Mouse (Mus musculus) cerebellum, adult 9-10 months (tissue): ENCODE results near the gene Cdkal1.

Experiments
- DNase-seq: peaks from one replicate; pipeline ENCODE4 v3.0.0; 2022

The Cdkal1 gene

DNA sequence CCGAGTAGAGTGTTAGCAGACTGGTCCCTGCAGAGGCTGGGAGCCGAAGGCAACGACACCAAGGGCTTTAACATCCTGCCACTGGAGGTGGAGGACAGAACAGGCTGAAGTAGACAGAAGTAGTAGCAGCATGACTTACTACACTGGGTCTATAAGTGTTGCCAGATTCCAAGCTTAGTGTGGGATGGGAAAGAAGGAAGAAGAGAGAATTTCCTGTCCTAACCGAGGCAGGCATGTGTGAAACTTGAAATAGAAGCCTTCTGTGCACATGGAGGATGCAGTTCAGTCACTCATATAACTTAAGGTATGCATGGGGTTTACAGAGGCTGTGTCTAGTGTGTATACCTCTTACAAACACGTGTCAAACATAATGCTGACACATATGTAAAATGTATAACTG lies 465.4 kb downstream of the Cdkal1 start:
- no peak for DNase-seq

DNA sequence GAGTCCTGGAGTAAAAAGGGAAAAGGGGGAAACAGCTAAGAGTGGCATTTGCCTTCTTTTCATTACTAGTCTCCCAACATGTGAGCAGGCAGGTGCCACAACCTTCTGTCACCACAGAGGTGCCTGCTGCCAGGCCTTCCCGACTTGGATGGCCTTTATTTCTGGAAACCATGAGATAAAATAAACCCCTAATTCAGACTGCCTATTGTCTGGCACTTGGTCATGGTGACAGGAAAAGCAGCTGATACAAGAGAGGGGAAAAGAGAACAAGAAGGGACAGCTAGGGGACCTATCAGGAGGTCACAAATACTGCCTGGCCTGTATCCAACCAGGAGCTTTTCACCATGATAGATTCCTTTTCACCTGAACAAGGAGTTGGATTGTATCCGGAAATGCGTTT lies 466.6 kb downstream of the Cdkal1 start:
- no peak for DNase-seq

DNA sequence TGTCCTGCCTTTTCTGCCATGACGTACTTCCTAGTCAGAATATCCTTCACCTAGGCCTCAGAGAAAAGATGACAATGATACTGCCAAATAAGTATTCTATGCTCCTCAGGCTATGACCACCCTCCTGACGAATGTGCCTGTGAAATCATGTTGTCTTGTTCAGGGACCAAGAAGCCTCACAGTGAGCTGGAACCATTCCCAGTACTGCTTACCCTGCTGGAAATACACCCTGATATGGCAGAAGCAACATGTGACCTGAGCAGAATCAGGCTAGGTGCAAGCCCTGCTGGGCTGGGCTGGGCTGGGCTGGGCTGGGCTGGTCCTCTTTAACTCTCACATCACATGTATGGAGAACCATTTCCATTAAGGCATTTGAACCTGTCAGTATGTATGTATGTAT lies 477.9 kb downstream of the Cdkal1 start:
- DNase-seq = no peak

DNA sequence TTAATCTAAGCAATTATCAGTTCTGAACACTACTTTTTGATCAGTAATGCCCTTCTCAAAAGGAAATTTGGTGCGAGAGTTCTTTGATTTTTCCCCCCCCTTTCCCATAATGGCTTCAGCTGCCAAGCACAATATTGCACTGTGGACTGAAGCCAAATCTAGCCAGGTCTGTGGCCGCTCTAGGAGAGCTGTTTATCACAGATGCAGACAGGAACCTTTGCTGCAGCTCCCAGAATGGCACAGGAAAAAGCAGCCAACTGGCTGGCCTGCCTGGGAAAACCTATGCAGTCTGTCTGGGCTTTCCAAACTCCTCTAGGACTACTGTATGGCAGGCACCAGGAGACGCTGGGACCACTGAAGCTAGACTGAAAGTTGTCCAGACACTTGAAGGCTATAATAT lies 483.6 kb downstream of the Cdkal1 start:
- peak; percentile 63 for DNase-seq

DNA sequence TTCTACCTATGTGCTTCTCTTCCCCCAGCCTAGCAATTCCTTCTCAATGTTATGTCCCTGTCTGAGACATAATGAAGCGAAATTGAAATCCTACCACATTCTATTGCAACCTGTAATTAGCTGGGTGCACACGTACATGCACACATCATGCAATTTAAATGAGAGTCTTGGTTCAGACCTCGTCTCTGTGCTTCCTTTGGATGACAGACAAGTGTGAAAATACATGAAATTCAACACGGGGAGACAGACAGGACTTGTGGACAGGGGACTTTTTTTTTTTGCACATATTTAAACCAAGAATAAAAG lies 484.1 kb downstream of the Cdkal1 start:
- DNase-seq = no peak

DNA sequence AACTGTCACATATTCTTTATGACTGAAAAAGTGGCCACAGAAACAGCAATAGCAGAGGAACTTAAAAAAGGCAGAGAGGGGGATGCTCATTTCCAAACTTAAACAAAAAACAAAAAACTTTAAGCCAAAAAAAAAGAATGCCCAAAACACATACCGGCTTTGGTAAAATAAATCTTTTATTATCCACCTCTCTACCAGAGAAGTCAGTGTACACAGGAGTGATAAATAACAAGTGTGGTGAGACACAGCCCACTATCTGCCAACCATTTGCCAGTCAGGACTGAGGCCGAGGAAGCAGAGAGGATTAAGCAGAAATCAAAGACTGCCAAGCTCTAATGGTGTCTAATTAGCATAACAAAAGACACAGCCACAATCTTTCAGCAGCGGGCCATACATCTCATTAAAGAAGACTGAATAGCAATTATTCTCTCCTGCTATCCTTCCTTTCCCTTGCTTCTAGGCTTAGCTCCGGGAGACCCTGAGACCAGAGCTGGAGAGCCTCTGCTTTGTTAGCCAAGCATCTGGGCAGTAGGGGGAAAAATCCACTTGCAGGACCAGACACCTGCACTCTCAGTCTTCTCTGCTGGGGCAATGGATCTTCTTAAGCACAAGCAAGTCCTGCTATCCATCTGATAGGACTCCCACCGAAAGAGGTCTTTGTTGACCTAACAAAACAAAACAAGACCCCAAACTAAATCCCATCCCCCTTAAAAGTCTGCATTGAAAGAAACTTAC lies 484.6 kb downstream of the Cdkal1 start:
- DNase-seq = no peak

DNA sequence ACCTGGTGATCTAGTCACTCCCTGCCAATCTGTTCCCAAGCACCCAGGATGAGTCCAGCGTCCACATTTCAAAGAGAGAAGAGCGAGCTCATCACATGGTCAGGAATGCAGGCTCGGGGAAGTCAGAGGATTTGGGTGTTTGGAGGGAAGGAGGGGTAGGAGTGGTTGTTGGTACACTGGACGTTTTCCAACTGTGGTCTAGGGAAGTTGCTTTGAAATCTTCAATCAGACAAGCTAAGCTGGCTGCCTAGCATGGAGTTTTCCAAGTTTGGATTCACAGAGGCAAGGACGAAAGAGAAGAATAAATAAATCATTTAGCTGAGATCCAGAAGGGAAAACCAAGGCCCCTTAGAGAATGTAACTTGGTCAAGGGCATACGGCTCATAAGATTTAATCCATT lies 486.7 kb downstream of the Cdkal1 start:
- DNase-seq = no peak

DNA sequence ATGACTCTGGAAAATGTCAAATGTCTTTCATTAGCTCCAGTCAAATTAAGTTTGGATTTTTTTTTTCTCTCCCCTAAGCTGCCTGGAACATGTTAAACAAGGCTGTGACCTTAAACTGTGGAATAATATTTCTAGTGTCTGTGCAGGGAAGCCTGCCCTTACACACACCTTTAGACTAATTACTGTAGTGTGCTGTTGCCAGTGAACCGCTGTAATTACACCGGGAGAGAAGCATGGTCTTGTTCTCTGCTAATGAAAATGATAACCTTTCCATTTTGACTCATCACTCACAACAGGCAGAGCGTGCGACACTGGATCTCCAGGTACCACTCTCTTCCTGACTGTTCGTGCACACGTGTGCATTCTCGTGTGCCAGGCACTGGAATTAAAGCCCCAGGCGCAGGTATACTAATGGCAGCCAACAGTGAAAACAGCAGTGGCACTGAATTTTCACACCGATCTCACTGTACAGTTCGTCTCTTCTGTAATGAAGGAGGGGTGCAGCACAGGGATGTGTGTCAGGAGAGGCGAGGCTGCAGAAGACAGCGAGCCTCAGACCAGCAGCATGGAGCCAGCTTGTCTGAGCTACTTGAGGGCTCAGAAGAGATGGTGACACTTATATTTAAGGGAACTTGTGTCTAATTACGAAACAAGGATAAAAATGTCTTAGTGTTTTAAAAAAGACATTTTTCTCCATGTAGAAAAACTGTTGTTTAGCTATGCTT lies 490.4 kb downstream of the Cdkal1 start:
- DNase-seq = no peak

DNA sequence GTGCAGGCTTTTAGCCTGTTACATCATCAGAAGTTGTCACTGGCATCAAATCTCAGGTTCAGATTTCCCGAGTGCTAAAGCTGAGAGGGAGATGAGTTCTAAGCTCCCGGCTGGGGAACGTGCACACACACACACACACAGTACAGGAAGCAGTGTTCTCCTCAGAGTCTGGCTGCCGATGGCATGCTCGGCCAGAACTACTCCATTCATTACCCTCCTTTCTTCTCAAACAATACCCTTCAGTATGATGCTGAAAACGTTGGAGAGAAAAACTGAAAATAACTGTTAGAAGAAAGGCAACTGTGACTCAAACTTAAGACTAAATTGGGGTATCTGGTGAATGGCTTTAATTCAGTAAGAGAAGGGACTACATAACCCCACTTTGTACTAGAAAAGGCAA lies 491.5 kb downstream of the Cdkal1 start:
- DNase-seq = no peak

DNA sequence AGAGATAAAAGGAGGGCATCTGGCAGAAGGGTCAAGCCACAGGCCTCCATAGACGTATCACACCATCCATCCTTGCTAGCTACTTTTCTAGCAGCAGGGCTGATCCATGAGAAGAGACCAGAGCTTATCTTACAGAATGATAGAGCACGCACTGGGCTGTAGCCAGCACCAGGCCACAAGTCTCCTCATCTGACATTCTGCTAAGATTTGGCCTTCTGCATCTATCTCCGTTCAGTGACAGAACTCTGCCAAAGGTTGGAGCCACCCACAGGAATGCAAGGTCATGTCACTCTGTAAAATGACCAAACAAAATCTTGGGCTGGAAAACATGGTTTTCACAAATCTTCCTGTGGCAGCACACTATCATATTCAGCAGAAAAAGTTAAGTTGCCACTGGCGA lies 493.6 kb downstream of the Cdkal1 start:
- DNase-seq = no peak

DNA sequence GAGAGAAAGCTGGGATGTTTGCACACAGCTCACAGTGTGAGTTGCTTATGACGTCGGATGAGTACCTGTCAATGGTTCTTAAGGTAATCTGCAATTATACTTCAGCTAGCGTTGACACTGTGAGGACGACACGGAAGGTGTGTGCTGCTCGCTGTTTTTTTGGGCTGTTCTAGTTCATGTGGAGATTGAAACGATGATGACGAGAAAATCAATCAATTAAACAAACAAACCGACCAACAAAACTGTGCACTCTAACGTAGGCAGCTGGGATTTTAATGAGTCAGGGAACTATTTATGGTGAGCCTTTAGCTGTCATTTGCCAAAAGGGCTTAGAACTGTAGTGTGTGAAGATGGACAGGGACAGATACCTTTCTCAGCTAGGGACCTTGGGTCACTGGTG lies 494.6 kb downstream of the Cdkal1 start:
- no peak for DNase-seq

DNA sequence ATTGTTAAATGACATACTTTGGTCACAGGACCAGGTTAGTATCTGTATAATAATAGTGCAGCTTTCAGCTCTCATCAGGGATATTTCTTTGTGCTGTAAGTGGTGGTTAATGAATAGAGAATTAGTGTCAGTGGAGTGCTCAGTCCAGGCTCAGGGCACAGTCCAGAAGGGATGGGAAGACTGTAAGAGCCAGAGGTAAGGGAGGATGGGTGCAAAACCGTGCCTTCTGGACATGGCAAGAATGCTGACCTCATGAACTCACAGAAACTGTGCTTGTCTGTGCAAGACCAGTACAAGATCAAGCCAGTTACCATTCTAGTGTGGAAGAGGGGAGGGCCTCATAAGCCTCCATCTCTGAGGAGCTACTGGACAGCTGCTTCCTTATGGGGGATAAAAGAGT lies 496.1 kb downstream of the Cdkal1 start:
- DNase-seq = no peak

DNA sequence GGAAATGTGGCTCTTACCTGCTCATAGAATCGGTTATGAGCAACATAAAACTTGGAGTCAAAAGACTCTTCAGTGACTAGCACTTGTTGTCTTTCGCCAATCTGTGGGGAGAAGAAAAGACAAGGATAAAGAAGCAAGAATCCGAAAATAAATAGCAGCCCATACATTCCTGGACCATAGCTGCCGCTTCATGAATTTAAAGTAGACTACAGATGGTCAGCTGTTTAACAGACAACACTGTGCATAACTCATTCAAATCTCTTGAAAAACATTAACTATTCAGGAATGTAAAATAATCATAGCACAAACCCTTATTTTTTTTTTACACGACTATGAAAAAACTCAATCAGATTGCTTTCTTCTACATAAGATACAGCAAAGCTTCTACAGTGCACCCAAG lies 498.0 kb downstream of the Cdkal1 start:
- no peak for DNase-seq

DNA sequence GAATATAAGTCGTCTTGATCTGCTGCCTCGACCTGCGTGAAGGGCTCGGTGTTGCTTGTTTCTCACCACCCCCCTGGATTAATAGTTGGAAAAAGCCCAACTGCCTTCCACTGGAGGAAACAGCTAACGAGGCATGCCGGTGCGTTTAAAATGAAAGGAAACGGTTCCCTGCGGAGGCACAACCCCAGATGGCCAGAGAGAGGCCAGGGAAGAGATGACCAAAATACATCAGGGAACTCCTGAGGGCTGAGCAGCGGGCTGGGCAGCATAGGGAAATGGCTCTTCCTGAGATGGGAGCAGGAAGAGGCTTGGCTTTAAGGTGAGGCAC lies 499.4 kb downstream of the Cdkal1 start:
- peak; percentile 47 for DNase-seq

DNA sequence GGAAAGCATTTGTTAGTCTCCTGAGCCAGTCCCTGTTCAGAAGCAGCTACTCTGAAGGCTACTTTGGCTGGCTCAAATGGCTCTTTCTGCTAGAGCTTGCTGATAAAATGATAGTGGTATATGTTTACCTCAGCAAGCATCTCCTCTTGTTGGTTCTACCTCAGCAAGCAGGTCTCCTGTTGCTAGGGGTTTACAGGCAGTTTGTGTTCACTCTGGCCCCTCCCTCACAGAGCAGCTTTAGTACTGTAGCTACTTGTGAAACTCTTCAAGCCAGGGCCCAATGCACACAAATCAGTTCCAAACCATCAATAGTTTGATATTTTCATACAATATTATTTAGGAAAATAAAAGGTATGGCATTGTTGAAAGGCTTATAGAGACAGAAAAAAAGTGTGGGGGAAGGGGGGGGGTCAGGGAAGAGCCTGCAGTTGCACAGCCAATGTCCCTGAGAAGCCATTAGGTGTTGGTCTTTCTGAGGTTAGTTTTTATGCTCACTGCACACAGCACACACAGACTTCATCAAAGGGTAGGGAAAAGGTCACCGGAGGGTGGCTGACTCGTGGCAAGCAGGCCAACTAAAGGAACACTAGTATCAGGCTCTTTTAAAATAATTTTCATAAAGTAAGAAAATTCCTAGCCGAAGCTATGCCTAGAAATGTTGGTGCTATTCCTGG lies 499.9 kb downstream of the Cdkal1 start:
- no peak for DNase-seq

DNA sequence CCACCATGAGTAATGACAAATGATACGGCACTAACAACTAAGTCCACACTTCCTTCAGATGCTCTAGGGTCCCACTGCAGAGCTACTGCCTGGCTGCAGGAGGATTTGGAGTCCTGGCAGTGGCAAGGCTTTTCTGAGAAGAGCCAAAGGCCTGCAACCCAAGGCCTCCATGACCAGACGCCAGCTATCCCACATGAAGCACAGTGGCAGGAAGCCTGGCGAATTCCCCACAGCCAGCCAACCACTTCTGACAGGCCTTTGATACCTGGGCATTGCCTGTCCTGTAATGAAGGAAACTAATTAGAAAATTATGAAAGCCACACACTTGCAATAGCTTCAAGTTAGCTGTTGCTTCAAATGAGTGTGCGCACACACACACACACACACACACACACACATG lies 500.5 kb downstream of the Cdkal1 start:
- DNase-seq = no peak

DNA sequence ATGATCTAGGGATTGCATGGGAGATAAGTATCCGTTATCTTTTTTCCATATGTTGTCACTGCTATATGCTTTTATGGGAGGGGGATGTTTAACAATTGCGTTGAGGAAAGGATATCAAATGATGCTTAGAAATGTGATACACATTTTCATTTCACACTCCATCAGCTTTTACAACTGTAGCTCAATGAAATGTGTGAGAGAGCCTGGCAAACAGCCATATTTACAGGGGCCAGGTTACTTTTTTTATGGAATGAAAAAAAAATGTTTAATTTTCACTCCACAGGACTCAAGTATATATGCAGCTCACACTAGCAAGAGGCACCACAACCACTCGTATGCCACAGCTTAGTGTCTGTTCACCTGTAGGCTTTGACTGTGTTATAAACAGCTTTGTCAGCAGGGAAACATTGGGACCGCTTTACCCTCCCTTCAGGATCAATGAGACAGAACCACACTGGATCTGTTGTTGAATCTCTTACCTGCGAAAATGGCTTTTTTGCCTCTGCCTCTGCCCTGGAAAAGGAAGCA lies 501.5 kb downstream of the Cdkal1 start:
- DNase-seq = no peak

DNA sequence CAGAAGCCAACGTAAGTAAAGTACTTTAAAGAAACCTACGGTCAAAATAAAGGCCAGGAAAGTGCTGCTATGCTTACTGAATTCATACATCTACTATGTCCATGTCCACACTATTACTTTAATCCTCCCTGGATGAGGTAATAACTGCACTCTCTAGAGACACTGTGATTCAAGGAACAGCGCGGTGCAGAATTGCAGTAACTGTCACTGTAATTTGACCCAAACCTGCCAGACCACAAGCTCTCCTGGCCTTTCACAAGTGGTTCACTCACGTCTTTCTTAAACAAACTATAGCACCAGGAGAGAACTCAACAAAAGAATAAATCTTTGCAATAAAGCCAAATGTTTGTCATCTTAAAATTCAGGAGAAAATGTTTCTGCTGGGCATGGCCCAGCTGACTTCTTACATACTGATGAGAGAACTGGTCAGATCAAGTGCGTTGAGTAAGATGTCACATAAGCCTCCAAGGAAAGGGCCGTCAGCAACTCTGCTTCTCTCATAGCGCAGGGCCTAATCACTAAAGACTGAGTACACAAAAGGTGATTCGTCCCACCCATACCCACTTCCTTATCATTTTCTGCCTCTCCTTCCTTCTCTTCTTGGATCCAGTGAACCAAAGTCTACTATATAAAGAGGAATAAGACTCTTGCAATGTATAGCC lies 504.3 kb downstream of the Cdkal1 start:
- DNase-seq = no peak

DNA sequence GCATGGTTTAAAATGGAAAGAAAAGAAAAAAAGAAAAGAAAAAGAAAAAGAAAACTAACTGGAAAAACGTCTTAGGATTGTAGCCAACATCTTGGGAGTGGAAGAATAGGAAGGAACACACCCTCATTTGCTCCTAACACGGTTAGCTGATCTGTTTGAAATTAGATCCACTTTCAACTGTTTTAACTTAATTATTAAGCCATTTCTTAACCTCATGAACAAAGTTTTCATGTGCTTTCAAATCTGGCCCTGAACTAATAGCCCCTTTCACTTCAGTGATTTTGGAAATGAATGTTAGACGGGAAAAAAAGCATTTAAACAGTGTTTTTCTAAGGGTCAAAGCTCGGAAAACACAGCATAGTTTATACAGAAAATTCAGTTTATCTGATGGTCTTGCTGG lies 505.5 kb downstream of the Cdkal1 start:
- DNase-seq = no peak

DNA sequence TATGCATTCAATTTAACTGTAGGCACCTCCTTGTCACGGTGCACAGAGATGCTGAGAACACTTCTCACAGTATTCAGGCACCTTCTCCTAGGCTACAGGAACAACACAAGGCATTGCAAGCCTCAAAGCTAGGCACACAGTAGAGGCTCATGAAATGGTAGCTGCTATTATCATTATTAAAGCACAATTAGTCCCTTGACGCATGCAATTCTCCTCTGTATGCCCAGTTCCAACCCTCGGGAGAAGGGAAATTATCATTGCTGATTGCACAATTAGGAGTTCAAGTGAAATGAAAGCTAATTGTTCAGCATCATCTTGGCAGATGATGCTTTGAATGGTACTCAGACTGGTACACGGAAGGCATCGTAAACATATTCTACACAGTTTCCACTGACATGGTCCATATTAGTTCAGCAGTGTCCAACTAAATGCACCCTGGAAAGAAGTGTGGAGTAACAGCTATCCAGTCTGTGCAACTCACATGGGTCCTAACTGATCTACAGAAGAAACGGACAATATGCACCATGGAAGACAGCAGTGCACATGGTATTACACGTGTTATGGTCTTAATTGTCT lies 506.0 kb downstream of the Cdkal1 start:
- DNase-seq = no peak

DNA sequence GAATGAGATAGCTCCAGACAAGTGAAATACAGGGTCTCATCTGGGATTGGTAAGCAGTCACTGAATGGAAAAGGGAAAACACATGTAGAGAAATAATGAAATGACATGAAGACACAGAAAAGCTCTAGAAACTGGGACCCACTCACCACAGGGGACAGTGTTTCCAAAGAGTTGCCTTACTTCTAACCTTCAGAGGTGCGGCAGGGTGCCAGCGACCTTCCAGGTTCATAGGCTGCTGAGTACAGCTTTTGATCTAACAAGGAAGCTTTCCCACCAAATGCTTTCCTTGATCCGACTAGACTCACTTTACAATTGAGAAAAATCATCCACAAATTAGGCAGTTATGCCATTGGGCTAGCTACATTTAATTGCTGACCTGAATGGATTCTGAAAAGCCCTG lies 507.1 kb downstream of the Cdkal1 start:
- DNase-seq = no peak

DNA sequence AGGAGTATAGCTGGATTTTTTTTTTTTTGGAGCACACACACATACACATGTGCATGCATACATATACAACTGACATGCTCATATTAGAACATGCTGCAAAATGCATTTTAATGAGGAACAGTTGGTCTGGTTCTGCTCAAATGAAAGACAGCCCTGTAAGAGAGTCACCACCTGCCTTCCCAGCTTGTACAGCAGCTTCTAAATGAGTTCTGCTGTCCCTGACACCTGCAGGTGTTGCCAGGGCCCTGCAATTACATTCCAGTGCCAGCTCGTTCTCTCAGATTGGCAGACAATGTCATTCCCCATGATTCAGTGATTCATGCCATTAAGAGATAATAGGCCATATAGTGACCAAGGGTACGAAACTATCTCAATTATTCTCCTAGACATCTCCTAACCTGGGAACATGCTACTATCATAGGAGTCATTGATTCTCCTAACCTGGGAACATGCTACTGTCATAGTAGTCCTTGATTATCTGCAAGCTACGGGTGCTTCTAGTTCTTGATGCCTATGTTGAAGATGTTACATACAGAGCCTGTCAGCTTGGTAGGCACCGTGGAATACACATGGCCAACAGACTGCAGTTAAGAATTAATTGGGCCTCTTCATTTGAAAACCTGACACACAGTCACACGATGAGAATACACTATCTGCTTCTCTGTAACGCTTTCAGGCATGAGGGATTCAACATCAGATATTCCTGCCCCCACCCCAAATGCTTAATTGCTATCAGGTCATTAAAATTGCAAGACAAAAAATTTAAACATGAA lies 522.6 kb downstream of the Cdkal1 start:
- peak; percentile 60 for DNase-seq

DNA sequence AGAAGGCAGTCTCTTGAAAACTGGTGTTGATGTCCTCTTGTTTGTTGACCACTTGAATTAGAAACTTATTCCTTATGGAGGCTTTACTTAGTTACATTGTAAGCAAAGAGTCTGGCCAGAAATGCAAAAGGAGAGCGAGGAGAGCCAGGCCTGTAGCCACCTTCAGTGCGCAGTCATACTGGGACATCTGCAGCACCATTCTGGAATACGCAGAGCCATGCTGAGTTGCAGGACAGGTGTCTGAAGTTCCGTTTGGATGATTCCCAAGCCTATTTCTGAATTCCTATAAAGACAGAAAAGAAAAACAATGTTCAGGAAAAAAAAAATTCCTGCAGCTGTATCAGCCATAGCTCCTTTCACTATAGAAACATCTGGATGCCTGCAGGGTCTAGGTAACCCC lies 529.5 kb downstream of the Cdkal1 start:
- peak; percentile 56 for DNase-seq
